Mouse (Mus musculus): ENCODE measurements around the gene Nrxn1.

GRCm38 (mm10) chr17:90681019-90681418 is 411.9 kb downstream of the Nrxn1 start:
- TF ChIP-seq TAL1 (IDR thresholded peaks at IDR 0.05; ENCODE audit: low read length) (no peak), GATA1 (IDR thresholded peaks at IDR 0.05; ENCODE audit: low read length) (no peak)

Measured in erythroblast, embryonic 14.5 days (primary cell).